Comparison of ENCODE assay signal across 8 mouse cellular contexts in the genomic region with DNA sequence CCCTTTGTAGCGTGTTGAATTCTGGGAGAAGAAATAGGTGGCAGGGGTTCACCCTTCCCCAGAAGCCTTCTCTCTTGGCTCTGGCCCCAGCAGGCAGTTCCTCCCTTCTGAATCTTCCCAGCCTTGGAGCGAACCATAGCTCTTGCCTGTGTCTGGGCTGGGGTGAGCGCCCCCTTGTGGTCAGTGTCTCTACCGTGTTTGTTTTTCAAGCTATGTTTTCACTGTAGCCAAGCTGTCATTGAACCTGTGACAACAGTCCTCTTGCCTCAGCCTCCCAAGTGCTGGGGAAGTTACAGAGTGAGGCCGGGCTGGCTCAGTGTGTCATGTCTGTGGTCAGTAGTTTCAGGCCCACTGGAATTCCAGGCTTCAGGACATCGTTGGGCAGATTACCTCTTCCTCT. TPM values are rescaled to one million over a fixed set of nuclear protein-coding genes. Genes with fewer than 3 reads are reported as not detected.
A peak's percentile ranks its signal among the peaks of the same experiment; 100 is the strongest.
DNase-seq lines count a peak whose midpoint lies in the region; ATAC-seq lines count a peak whose summit lies in the region.

No protein-coding gene starts in this region.

- DNase-seq in CD4-positive helper T cell, adult 2 months (ENCODE audit: low read depth, low spot score), result peak; percentile 58
- DNase-seq in T-cell, adult 2 months (ENCODE audit: low spot score), result peak; percentile 72
- DNase-seq in cerebellum, postnatal 14 days, result peak; percentile 80 to 89
- DNase-seq in gastrocnemius, postnatal 4 days (ENCODE audit: low spot score in 2 of 2), result peak; percentile 70 to 75
- DNase-seq in layer of hippocampus, adult 11-12 months (ENCODE audit: low spot score), result peak; percentile 82
- peak; percentile 87 for DNase-seq in lung, postnatal 10 days
- DNase-seq in spleen, adult 18-20 months, result peak; percentile 25 to 71

- no peak for ATAC-seq in inflammation-experienced regulatory T-cells, adult 6 months

RNA-seq across cellular contexts. Expression of gene Gm45623, which starts 4.9 kb away (rescaled TPM):
- total RNA-seq in gastrocnemius, postnatal 4 days (2021), result not detected
- polyA plus RNA-seq in inflammation-experienced regulatory T-cells, adult 6 months (2017; shearing (Covaris generic)), result not detected

RNA-seq across cellular contexts. Expression of gene Smad5, which starts 55.7 kb away (rescaled TPM):
- 10 to 100 TPM; 47.6 to 52.3 TPM for total RNA-seq in gastrocnemius, postnatal 4 days (2021)
- 10 to 100 TPM in 2 of 3 experiments, 1 to 10 TPM in 1; 7.3 to 10.6 (median 10.5) TPM for polyA plus RNA-seq in inflammation-experienced regulatory T-cells, adult 6 months (2017; shearing (Covaris generic))
